Mouse (Mus musculus) regulatory T cell (primary cell): ENCODE measurements around the gene Uspl1.

ENCODE experiments used
- in situ Hi-C: fragments of 300-600 bp; cut with MboI, MseI; formaldehyde crosslinking; loops from one replicate; pipeline ENCODE4 v1.15.1; 2025; ENCODE audit warnings: high pct_unique_total_duplicates

Uspl1 gene

DNA sequence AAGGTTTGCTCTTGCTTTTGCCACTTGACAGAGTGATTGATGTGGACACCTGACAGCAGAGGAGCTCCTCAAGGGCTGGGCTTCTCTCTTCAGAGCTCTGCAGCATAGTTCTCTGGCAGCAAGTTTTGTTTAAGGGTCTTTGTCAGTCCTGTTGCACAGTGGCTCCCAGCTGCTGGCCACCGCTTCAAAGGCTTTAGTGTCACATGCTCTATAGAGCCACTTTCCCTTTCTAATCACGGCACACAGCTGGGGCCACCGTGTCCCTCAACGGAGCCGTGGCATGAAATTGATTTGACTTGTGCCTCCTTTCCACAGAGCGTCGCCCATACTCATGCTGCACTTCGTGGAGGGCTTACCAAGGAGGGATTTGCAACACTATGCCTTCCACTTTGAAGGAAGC is 25.2 kb downstream of the Uspl1 start:
- in situ Hi-C loops, result no loop called here

DNA sequence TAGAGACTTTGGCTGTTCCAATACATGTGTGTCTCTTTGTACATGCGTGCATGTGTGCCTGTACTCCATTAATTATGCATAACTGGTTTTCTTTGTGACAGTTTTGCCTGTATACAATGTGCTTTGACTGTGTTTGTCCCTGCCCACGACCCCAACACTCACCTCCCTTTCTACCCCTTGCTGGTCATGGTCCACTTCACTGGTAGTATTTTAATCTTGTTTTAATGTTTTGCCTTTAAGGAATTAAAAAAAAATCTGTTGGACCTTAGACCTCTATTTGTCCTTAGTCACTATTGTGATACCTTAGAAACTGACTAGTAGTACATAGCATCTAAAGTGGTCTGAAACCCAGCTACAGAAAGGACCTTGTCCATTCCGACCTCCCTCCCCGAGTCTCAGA is 26.9 kb downstream of the Uspl1 start:
- in situ Hi-C loops, result no loop called here

DNA sequence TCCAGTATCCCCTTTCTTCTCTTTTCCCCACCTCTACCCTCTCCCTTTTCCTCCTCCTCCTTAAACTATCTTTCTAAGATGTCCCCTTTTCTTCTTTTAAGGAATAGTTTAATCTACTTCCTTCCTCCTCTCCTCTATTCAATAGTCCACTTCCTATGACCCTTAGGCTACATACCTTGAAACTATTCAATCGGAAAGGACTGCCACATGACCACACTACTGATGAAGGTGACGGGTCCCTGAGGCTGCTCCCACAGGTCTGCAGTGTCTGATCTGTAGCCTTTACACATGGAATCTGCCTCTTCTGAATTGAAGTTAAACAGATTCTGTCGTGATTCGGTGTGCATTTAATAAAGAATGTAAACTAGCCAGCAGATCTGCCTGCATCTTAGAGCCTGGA is 28.7 kb downstream of the Uspl1 start:
- in situ Hi-C loops, result no loop called here

DNA sequence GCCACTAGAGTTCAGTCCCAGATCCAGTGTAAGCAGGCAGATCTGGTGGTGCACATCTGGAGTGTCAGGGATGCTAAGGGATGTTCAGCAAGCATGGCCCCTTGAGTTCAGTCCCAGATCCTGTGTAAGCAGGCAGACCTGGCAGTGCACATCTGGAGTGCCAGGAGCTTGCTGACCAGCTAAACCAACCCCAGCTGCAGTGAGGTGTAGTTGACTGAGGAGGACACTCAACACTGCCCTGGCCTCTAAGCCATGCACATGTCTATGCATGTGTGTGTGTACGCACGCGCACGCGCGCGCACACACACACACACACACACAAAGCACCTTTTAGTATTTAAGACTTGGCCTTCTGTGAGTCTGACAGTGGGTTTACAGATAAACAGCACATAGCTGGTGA is 31.4 kb downstream of the Uspl1 start:
- in situ Hi-C loops, result no loop called here

DNA sequence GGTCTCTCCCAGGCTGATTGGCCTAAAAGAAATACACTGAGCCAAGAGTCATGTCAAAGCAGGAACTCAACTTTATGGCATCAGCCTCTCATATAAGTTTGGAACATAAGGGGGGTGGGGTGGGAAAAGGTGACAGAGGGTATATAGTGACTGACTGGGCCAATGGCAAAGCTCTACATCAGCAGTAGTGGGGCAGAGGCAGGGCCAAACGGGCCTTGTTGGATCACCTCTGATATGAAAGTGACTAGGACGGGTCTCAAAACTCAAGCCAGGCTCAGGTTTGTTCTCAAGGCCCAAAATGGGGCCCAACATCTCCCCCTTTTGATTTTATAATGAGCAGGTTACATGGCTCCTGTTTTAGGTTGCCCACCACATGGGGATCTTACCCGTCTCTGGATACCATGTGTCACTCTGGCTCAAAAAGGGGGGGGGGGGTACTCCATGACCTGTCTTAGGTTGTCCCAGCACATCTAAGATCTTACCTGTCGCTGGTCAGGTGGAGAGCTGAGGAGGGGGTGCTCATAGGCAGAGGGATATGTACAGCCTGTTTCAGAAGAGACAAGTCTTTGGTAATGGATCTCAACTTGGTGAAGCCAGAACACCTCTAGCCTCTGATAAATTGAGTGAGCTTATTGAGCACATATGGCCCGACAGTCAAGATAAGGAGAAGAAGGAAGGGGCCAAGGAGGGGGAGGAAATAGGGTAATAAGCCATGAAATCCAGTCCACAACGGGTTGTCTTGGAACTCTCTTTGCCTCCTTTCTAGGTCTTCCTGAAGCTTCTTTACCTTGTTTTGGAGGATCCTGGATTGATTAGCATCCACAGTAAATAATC is 33.6 kb downstream of the Uspl1 start:
- in situ Hi-C loops, result no loop called here

DNA sequence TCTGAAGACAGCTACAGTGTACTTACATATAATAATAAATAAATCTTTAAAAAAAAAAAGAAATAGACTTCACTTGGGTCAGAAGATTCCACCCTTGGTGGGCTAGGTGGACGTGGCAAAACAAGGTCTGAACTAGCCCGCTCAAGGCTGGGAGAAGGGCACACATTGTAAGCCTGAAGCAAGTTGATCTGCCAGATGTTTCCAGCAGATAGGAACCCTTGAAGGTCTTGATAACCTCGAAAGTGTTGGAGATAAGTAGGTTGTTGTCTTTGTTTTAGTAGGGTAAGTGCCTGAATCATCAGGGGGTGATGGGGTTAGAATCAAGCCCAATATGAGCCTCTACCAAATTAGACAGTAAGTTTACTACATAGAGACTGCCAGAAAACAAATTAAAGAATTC is 35.3 kb downstream of the Uspl1 start:
- in situ Hi-C loops, result no loop called here

DNA sequence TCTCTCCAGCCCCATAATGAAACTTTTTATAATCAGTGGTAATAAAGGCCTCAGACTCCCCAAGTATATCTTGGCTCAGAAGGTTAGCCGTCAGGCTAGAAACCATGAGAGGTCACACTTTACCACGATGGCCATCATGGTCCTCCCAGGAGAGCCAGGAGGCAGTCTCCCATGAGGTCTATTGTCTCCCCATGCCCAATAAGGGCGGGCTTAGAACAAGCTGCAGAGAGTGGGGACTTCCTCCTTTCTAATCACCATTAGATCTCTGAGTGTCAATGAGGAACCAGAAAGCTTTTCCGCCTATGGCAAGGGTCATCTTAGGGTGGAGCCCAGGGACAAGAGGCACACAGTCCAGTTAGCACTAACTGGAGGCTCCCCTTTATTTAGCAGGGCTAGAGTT is 37.2 kb downstream of the Uspl1 start:
- in situ Hi-C loops, result no loop called here

DNA sequence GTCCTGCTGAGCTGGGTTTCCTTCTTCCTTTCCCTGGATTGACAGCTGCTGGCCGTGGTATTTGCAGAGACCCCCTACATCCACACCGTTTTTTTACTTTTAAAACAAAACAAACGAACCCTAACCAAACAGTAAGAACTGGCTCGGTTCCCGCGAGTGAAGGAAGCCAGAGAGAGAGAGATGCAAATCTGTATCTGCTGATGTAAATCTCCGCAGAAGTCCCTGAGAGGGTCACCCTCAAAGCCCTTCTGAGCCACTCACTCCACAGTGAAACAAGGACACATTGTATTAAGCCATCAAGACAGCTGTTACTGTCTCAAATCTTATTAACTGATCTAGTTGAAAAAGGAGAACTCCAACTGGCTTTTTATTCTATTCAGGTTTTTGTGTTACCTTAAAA is 40.5 kb downstream of the Uspl1 start:
- in situ Hi-C loops, result no loop called here

DNA sequence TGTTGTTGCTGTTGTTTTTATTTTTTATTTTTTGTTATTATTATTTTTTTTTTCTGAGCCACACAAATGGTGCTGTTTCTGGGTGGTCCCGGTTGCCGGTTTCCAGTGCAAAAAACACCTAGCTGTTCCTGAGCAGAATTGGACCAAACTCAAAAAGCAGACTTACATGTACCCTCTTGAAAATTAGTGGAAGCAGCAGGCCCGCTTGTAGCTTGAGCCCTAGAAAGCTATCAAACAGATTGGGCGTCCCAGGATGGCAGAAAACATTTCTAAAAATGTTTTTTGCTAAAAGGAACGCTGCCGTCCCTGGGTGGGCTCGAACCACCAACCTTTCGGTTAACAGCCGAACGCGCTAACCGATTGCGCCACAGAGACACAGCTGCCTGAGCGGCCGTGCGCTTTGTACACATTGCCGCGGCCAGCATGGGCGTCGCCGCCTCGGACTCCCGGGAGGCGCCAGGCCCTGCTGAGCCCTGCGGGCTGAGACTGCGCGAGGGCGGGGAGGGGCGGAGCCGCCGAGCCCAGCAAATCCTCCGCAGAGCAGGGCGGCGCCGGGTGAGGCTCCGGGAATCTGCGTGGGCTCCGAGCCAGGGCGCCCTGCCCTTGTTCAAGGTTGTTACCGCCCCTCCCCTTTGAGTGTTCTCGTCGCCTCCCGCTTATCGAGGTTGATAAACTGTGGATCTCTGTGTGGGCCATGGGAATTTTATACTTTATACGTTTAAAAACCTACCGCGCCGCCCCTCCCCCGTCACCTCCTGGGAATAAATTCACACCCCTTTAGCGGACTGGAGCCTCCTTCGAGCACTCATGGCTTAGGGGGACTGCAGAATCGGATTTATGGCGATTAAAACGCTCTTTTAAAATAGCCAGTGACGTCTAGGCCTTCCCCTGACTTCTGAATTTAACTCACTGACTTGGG is 44.8 kb downstream of the Uspl1 start:
- in situ Hi-C loops, result no loop called here

DNA sequence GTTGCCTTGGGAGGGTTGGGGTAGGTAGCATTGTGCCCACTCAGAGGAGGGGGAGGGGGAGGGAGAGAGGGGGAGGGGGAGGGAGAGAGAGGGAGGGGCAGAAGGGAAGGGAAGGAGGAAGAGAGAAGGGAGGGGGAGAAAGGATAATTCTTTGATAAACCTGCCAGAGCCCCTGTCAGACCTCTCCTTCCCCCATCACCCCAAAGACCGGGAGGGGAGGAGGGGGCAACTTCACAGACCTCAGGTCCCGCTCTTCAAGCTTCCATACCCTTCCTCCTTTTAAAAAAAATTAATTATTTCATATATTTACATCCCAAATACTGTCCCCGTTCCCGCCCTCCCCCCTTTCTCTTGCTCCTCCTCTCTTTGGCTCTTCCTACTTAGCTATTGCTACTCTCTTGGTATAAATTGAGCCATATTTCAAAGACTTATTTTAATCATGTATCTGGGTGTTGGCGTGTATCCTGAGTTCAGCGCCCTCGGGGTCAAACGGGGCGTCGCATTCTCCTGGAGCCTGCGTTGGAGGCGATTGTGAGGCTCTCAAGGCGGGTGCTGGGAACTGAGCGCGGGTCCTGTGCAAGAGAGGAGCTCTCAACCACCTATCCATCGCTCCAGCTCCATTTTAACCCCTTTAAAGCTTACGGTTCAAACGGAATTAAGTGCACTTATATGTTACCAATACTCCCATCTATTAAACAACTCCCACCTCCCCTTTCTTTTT is 45.6 kb downstream of the Uspl1 start:
- in situ Hi-C loops, result no loop called here

DNA sequence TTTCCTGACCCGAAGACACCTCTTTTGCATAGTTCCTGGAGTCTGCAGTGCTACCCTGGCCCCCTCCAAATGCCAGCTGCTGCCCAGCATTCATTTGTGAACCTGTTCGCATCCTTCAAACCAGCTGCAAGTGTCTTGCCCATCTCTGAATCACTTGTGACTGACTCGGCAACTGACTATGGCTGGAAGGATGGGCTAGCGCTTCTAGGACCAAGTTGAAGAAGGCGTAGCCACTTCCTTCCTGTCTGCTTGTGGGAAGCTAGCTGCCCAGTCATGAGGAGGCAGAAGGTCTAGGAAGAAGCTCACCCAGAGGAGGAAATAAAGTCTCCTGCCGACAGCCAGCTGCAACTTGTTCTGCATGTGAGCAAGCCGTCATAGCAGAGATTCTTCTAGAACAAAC is 50.9 kb downstream of the Uspl1 start:
- in situ Hi-C loops, result no loop called here

DNA sequence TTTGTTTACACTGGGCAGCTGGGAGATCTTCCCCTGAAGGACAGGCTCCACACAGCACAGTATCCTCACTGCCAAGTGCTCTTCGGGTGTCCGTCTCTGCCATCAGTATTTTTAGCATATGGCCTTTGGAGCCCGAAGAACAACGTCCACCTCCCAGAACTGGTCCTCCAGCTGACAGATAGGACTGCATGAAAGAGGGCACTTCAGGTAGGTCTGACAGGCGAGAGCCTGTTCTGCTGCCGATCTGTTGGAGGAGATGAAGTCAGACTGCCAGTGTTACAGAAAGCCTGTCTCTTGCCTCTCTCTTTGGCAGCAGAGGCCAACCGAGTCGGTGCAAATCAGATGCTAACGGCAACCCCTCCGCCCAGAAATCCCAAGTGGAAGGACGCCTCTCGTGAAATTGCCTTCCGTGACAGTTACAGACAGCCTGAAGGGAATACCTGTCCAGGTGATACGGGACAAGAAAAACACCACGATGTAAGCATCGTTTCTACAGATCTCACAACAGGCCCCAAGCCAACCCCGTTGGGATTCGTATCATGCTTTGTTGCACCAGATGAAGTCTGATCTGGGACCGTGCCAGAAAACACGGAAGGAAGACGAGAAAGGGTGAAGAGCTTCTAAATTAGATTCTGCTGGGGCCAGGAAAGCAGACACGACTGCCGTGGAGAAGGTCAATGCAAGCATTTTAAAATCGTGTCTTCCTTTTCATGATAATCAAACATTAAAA is 53.2 kb downstream of the Uspl1 start:
- in situ Hi-C loops, result no loop called here

DNA sequence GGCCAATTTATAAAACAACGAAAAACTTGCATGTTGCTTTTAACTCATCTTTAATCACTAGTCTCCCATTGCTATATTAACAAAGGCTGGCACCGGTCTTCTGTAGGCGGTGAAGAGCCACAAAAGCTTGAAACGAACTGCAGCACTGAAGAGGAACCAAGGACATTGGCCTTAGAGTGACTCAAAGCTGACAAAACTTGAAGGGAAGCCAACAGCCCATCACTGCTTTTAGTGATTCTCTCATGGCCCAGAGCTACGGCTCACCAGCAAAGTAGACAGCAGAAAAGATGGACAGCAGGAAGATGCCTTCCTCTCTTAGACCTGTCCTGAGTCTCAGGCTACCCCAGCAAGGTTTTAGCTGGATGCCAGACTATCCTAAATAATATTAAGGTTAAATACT is 58.3 kb downstream of the Uspl1 start:
- in situ Hi-C loops, result no loop called here

DNA sequence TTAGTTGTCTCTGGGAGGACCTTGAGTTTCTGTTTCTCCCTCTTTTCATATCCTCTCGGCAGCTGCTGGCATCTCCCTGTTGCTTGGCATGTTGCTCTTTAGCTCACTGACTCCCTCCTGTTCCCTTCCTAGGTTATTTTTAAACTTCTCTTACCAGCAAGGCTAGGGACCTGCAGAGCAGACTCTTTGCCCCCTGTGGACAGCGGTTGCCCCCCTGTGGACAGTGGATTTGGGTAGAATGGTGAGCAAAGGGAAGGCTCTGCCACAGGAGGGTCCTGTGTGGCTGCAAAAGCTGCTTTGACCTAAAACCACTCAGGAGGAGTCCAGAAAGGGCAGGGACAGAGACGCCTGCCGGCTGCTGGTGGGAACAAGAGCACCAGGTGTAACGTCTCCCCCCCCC is 58.9 kb downstream of the Uspl1 start:
- in situ Hi-C loops, result no loop called here

DNA sequence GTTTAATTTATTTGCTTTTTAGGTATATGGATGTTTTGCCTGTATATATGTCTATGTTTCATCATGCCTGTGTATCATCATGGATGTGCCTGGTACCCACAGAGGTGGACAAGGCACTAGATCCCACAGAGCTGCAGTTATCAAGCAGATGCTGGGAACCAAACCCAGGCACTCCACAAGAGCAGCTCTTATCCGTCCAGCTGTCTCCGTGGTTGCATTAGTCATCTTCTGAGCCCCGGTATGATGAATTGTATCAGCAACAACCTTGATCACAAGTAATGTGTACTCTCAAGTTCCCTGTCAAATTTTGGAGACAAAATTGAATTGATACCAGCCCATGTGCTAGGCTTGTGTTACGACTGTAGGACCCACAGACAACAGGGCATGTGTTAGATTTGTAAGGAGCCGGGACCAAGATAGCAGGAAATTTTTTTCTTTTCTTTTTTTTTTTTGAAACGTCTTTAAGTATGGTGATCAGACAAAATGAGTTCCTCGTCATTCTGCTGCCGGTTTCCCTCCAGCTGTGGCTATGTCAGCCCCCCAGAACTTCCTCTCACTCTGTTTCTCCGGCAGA is 61.3 kb downstream of the Uspl1 start:
- in situ Hi-C loops, result no loop called here

DNA sequence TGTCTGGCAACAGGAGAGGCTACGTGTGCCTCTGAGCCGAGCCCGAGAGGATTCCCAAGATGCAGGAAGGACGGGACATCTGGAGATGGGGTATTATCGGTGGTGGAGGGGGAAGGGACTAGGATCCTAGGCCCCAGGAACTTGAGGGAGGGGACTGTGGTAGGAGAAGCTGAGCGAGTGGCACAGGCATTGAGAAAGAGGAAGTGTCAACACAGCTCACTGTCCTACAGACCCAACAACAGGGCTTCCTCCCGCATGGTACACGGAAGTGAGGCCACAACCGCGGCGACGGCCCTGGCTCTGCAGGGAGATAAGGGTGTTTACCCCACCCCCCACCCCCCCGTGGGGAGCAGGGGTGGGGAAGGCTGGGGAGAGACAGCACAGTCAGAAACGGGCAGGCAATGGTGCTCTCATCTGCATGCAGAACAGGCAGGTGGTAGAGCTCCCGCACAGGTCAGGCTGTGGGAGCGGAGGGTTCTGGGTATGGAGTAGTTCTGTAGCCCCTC is 61.9 kb downstream of the Uspl1 start:
- in situ Hi-C loops, result no loop called here

DNA sequence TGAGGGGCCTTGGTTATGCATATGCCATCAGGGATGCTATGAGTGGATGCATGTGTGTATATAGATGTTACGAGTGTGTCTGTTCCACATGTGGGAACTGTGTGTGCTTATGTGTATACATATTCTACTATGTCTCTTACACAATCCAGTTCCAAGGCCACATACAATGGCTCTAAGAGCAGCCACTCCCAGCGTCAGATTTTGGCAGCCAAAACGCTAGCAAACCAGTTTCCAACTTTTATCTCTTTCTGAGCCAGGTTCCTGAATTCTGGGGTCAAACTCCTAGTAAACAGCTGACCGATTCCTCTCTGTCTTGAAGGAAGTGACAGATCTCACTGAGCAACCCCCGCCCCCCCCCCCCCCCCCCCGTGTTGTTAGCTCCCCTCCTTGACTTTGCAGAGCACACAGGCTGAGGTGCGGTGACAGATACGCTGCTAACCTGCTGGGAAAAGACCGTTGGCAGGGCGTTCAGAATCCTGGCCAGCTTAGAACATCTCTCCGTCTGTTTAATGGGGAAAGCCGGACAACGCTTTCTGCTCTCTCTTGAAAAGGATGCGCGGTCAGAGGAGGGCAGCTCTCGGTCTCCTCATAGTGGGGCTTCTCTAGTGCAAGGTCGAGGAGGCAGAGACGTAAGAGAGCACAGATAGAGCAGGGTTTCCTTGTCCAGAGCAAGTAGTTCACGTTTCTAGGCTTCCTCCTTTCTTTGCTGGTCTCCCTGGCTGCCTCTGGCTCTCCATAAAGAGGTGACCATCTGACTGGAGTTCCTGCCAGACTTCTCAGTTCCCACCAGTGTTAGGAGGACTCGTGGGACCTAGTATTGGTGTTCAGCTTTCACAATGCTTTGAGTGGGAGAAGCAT is 63.1 kb downstream of the Uspl1 start:
- in situ Hi-C loops, result no loop called here

DNA sequence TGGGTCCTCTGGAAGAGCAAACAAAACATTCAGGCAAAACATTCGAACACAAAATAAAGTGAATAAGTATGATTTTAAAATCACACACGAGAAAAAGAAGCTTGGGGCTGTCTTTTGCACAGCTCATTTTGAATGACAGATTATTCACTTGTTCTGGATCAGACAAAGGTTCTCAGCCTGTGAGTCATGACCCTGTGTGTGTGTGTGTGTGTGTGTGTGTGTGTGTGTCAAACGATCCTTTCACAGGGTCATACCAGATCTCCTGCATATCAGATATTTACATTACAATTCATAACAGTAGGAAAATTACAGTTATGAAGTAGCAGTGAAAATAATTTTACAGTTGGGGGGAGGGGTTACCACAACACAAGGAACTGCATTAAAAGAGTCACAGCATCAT is 68.2 kb downstream of the Uspl1 start:
- in situ Hi-C loops, result no loop called here

DNA sequence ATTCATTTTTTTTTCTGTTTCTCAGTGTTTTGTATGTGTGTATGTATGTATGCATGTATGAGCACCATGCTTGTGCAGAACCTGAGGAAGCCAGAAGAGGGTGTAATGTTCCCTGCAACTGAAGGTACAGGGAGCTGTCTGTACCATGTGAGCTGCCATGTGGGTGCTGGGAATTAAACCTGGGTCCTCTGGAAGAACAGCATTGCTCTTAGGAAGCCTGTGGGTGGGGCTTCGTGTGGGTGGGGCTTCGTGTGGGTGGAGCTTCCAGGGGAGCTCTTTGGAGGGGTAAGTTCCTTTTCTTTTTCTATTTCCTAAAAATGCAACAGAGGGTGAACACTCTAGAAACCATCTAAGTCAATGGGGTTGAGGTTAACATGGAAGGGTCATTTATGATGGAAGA is 69.3 kb downstream of the Uspl1 start:
- in situ Hi-C loops, result no loop called here

DNA sequence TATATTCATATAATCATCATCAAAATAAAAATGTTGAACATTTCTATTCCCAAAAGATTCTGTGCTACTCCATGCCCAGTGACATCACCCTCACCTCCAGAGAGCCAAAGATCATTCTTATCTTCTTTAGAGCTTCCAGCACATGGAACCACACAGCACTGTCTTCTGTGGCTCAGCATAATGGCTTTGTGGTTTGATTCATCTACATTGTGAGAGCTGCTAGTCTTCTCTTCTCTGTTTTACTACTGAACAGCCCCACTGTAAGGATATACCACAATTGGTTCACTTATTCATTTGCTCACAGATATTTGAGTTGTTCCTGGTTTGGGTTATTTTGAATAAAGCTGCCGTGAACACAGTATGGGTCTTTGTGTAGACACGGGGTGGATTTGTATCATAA is 71.4 kb downstream of the Uspl1 start:
- in situ Hi-C loops, result no loop called here
